Mouse (Mus musculus) c-Kit-positive CD71-positive TER-119-positive erythroid progenitor cells, embryonic 14.5 days (primary cell): ENCODE results near the gene Rilp.
"Not testable (repeated sequence)": the region's sequence is repeated elsewhere in the genome, so short reads cannot be mapped to it uniquely, and the experiment has no call there.

Source experiments
- DNase-seq: peaks from one replicate; pipeline ENCODE4 v3.0.0-alpha.2; 2013; ENCODE audit warnings: low spot score

Gene Rilp

DNA sequence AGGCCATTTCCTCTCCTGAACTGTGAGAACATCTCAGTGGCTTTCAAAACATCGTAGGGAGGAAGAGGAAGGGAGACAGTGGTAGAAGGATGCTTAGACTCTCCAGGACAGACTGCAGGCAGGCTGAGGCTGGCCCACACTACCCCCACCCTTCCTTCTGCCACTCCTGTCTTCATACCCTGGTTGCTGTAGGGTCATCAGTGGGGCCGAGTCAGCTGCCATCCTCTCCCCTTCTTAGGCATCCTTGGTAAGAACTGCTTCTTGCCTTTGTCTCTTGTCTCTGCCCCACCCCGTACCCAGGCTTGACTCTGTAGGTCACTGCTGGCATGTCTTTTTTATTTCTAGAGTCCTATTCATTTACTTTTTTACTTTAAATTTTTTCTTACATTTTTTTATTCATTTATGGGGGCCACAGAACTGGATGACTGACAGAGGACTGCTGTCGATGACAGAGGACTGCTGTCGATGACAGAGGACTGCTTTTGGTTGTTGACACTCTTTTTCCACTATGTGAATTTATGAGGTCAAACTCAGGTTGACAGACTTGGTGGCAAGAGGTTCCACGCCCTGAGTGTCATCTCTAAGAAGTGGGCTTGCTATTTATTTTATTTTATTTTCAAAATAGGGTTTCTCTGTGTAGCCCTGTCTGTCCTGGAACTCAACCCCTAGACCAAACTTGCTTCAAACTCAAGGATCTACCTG, 23.6 kb downstream of the Rilp start:
- DNase-seq = no peak

DNA sequence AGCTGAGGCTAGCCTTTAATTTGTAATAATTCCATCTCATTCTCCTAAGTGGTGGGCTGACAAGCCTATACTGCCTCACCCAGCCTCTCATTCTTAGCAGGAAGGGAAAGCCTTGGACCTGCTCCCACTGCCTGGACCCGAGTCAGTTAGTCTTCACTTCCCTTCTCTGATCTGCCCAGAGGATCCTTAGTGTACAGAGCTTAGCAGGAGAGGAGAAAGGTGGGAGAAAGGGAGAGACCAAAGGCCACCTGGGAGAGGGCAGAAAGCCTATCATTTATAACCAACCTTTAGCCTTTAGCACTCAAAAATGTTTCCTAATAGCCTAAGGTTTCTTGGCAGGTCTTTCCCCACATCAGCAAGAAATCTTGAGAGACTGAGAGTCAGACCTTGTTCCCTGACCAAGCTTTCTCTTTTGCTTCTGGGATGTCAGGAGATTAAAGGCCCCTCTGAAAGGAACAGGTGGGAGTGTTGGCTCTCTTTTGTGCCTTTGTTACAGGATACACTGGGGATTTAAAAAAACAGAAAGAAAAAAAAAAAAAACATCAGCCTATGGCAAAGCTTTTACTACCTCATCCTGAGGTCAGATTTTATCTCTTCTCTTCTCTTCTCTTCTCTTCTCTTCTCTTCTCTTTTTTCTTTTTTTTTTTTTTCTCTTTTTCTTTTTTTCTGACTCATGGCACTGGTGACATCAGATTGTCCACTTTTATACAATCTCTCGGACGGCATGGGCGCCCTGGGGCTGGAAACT, 24.6 kb downstream of the Rilp start:
- DNase-seq = no peak

DNA sequence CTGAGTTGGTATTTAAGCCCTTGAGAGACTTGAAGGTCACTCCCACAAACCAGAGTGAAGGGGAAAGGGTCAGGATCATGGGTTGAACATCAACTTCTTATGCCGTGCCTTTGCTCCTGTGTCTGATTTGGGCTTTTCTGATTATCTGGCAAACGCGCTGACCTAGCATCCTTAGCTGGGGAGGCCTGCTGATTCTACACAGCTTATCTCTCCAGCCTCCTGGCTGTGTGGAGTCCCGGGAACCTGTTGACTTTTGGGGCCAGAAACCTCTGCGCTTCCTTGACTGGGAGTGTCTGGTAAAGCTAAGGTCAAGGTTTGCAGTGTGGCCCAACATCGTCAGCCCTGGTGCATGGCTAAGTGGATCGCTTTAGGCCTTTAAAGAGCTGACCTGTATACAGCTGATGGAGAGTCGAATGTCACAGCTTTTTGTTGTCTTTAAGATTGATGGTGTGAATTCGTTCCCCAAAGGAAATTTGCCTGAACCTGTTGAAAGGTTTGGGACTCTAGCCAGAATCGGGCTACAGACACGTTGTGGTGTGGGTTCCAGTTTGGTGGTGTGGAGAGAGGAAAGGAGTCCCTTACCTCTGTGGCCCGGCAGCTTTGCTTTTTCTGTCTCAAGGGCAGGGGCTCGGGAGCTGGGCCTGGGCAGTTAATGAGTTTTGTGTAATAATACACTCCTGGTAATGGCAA, 25.4 kb downstream of the Rilp start:
- DNase-seq = peak; percentile 48

DNA sequence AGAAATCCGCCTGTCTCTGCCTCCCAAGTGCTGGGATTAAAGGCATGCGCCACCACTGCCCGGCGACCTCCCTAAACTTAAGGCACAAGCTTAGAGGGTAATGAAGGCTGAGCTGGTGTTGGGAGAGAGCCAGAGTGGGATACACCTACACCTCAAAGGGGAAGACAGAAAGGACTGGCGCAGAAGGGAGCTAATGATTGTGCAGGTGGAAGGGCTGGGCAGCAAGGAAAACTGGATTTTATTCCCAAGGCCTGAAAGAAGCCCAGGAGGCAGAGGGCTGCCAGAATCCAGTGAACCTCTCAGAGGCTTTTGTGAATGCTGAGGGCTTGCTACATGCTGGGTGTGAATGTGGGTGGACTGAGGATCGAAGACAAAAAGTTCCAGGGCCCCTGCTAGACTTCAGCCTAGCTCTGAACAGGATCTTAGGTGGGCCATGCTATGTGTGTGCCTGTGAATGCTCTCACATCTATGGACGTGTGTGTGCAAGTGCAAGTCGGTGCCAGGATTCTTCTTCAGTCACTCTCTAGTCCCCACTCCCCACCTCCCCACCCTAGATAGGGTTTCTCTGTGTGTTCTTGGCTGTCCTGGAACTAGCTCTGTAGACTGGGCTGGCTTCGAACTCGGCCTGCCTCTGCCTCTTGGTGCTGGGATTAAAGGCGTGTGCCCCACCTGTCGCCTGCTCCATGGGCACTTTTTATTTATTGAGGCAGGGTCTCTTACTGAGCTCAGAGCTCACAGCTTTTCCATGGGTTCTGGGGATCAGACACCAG, 26.5 kb downstream of the Rilp start:
- no peak for DNase-seq

DNA sequence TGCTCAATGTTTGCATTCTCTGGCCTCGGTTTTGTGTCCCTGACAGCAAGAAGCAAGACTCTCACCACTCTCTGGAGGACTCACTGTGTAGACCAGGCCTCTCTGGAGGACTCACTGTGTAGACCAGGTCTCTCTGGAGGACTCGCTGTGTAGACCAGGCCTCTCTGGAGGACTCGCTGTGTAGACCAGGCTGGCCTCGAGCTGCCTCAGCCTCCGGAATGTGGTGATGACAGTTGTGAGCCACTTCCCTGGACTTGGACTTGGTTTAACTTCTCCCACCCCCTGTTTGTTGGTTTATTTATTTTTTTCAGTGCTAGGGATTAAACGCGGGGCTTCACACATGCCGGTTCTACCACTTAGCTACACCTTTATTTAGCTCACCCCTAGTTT, 27.1 kb downstream of the Rilp start:
- DNase-seq = no peak

DNA sequence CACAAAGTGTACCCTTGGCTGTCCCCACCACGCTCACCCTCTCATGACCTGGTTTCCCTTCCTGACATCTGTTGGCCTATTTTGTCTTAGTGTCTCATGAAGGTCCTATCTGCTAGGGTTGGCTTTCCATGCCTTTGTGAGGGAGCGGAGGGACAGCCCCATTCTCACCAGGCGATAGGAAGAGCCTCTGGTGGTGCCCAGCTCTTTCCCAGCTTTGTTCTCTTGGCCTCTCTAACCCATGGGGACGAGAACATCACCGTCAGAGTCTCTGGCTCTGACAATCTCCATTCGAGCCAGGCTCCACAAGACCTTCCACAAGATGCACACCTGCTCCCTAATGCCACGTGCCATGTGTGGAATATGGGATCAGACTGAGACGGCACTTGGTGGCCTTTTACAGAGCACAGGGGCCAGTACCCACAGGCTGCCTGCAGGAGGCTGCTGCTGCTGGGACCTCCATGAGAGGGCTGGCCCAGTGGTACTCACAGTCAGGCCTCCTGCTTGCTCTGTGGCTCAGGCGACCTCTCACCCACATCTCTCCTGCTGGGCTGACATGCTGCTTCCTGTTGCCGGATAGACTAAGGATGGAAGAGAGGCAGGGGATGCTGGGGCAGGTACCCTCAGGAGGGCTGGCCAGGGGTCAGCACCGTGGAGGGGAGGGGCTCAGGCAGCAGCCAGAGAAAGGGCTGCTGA, 27.7 kb downstream of the Rilp start:
- no peak for DNase-seq

DNA sequence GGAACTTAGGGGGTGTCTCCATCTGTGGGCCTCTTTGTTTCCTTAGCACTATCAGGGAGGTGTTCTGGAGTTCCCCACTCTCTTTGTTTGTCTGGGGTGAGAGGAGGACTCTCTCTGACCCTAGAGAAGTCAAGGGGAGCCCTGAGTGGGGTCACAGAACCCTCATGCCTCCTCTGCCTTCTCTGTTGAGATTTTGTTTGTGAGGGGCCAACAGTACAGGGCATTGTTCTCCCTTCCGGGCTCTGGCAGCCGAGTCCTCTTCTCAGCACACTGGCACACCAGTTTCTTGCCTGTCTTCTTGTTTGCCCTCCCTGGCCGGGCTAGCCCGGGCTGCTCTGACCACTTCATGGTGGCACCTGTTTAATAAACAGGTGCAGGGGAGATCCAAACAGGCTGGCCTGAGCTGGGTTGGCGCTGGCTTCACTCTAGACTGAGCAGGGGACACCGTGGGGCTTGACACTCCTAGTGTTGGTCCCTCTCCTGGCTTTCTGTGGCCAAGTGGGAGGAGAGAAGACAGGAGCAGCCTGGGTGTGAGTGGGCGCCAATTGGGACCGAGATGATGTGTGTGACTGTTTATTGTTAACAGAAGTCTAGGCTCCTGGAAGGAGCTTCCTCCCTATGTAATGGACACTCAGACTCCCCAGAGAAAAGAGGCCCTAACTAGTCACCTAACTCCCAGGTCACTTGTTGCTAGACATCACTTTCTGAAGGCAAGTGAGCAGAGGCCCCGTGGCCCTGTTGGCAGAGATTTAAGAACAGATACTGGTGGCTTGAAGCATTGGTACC, 28.5 kb downstream of the Rilp start:
- no peak for DNase-seq

DNA sequence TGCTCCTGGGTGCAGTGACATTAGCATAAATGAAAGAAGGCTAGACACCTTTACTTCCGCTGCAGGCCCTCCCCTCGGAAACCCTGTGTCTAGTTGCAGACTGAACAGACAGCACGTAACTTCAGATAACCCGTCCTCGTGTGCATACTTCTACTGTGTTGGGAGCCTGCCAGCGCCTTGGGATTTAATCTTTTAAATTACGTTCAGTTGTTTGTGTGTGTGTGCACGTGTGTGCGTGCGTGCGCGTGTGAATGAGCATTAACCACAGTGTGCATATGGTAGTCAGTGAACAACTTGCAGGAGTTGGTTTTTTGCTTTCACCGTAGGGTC, 29.0 kb downstream of the Rilp start:
- no peak for DNase-seq

DNA sequence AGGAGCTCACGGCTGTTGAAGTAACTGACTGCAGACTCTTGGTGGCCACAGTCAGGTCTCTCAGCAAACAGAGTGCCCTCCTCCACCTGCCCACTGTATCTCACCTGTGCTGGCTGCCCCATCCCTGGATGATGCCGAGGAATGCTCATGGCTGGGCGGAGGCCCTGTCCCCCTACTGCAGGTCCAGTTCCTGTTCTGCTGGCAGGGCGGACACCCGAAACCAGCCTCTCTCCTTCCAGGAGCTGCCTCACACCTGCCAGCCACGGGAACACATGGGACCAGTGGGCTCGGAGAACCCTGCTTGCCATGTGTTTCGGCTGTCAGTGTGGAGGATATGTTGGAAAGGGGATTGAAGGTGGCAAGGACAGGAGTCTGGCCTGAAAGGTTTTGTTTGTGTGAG, 30.3 kb downstream of the Rilp start:
- DNase-seq = no peak

DNA sequence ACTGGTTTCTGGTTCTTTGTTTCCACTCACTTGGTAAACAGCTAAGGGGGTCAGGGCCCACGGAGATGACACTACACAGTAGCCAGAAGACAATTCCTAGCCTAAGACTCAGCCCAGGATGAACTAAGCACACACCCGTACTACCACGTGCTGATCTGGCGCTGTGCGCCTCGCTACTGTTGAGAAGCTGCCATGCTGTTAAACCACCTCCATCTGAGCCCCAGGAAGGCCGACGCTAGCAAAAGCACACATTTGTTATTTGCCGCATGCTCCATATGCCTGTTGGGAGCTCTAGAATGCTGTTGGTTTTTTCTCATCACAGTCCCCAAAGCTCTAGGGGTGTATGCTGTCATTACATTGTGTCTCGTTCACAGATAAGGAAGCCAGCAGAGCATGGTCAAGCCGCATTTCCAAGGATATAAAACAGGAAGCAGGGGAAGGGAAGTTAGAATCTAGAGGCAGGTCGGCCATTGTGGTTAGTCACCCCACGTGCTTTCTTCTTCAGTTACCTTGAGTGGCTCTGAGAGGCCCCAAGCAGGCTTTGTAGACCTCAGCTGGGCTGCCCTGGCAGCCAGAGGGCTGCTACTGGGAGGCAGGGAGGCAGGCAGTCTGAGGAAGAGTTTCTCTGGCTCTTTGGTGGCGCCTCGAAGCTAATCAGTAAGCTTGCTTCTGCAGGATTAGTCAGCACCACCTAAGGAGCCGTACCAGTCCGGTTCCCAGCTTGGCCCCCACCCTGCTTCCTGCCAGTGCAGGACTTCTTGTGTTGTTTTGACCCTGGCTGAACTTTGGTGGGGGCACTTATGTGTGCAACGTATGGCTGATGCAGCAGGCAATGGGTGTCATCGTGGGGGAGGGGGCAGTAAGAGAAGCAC, 31.1 kb downstream of the Rilp start:
- no peak for DNase-seq

DNA sequence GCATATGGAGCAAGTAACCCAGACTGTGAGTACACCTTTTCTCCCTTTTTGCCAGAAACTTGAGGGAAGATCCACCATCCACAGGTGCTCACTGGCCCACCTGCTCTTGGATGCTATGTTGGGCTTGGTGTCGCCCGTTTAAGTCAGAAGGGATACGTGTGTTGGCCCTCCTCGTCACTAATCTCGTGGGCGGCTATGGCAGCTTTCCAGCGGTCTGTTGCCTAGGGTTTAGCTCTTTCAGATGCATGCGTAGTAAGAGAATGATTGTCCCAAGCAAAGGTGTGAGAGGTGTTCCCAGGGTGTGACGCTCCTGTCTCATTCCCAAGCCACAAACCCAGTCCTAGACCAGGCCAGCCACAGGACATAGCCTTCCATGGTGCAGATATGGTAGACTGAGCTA, 34.8 kb downstream of the Rilp start:
- DNase-seq = no peak

DNA sequence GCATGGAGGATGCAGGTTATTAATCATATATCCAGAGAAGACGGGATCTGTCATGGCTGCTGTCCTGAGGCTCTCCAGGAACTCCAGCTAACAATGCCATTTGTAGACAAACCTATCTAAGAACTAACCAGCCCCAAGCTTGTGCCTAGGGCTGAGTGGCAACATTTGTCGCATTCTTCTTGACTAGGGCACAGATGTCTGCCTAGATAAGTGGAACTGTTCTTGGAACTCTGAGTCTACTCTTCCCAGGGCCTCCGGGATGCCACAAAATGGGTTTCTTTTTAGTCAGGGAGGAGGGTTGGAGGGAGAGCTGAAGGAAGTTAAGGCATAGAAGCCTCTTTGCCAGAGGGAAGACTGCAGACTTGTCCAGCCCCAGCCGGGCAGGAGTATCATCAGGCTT, 36.2 kb downstream of the Rilp start:
- peak; percentile 66 for DNase-seq

DNA sequence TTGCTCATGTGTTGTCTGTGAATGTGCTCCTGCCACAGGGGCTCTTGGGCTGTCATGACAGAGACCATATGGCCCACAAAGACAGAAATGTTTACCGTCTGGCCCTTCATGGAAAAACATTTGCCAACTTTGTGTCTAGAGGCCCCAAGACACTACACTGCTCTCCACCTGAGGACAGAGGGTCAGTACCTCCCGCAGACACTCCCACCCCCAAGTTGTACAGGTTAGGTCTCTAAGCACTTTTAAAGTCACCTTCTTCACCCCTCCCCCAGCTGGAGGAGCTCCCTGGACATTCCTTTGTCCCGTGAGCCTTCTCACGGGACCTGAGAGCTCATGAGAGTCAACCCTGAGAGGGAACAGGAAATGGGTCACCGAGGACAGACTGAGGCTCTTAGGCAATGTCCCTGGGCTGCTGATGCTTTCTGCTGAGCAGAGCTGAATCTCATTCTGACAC, 39.8 kb downstream of the Rilp start:
- no peak for DNase-seq

DNA sequence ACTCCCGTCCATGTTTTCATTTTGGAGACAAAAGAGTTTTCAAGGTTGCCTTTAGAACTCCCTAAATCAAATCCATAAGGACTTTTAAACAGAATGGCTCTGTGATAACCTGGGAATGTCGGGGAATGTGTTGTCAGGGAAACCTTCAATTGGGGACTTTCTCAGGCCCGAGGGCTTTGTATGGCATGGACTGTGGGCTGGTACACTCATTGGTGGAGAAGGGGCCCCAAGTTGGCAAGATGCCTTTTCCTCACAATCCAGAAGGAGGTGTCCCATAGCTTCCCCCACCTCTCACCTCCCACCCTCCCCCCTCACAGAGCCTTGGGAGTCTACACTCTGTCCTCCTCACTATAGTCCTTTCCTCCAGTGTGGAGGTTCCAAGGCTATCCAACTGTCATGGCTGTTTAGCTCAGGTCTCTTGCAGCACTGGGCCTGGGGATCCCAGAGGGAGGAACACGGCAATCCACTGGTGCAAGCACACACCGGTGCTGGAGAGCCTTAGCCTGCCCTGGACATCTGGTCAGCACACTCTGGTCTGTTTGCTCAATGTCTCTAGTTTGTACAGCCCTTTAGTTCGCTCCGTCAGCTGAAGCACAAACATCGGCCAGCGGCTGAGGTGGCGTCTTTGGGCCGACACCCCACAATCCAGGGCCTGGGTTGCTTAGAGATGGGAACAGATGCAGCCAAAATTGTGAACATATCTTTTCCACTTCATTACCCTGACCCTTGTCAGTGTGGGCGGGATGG, 40.5 kb downstream of the Rilp start:
- no peak for DNase-seq

DNA sequence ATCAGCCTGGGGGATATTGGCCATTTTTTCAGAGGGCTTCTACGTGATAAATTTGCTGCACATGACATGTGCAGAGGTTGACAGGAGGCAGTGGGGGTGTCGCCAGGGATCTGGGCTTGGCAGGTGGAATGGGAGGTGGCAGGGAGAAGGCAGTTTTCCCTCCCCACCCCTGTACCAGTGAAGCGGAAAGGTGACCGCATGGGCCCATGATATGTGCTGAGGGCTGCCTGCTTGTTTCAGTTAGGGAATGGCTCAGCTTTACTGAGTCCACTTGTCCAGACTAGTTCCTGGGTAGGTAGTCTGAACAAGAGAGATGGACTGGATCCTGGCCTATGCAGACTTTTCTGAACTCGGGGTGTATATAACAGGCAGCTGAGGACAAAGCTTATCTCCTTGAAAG, 41.4 kb downstream of the Rilp start:
- DNase-seq = no peak

DNA sequence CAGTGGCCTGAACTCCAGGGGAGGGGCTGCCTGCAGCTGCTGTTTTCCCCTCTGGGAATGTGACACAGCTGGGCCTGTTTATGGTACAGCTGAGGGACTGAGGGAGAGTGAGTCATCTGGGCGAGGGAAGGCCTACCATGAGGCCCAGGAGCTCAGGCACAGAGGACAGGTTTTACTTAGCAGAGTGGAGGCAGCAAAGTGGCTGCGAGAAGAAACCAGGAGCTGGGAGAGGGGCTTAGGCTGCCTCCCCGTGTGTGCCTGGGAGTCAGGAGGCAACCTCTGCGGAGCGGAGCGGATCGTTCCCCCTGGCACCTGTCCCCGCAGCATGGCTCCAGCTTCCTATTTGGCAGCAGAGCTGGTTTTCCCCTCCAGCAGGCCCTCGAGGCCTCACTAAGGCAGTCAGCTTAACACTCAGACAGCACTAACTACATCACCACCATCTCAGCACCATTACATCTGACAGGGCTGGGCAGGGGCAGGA, 42.1 kb downstream of the Rilp start:
- DNase-seq = no peak

DNA sequence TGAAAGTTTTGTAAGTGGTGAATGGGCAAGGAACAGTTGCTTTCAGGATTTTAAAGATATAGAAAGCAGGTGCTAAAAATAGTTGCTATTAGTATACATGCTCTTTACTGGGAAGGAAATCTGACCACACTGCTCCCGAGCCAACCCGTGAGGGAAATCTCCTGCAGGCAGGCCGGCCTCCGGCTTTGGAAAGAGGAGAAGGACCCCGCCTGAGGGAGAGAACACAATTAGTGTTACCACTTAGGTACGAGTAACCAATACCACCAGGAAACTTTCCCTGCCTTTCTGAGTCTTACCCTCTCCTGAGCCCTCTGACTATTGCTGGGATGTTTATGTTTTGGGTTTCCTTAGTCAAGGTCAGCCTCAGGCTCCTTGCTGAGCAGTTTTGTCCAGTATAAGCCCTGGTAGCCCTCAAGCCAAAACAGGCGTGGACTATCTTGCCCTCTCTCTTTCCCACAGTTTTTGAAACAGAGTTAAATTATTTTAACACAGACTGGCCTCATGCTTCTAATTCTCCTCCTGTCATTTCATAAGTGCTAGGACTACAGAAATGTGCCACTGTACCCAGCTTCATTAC, 43.1 kb downstream of the Rilp start:
- no peak for DNase-seq

DNA sequence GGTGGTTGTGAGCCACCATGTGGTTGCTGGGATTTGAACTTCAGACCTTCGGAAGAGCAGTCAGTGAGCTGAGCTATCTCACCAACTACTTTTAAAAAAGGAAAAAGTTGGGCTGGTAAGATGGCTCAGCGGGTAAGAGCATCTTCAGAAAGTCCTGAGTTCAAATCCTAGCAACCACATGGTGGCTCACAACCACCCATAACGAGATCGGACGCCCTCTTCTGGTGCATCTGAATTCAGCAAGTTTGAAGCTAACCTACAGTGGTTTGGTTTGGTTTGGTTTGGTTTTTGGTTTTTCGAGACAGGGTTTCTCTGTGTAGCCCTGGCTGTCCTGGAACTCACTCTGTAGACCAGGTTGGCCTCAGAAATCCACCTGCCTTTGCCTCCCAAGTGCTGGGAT, 46.1 kb downstream of the Rilp start:
- DNase-seq = not testable (repeated sequence)

DNA sequence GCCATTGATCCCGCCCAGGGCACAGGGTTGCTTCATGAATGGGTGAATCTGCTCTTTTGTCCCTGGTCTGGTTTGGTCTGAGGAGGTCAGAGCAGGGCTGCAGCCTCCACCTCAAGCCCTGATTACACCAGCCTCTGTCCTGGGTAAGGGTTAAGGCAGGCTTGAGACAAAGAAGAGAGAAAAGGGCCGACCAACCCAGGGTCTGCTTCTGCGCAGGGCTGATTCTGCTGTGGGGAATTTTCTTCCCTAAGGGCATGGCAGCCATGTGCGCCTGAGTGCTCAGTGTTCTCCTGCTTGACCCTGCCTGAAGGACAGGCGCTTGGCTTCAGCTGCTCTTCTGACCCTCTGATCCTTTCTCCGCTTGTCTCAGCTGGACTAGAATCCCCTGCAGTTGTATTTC, 47.2 kb downstream of the Rilp start:
- DNase-seq = no peak
